Mouse (Mus musculus) liver, embryonic 13.5 days (tissue): ENCODE measurements around the gene Ahcyl1. TPM values are rescaled to one million over a fixed set of nuclear protein-coding genes. Genes with fewer than 3 reads are reported as not detected.

Experiments
- ATAC-seq: fragments of 200-750 bp; cut with Nextera tagmentation; 2 replicates; pipeline ENCODE4 v1.8.0; 2017; ENCODE audit warnings: low read depth, mild to moderate bottlenecking, moderate number of reproducible peaks, moderate library complexity
- DNase-seq: peaks from one replicate; pipeline ENCODE4 v3.0.0; 2022
- H3K27ac ChIP-seq: fragments of 300-500 bp; sonication (generic); 2 replicates; pipeline ENCODE4 v1.5.1; 2015; ENCODE audit warnings: moderate library complexity, mild to moderate bottlenecking, inconsistent platforms
- H3K27me3 ChIP-seq: fragments of 300-500 bp; sonication (generic); 2 replicates; pipeline ENCODE4 v1.6.1; 2015; ENCODE audit warnings: mild to moderate bottlenecking, inconsistent platforms
- H3K36me3 ChIP-seq: fragments of 300-500 bp; sonication (generic); 2 replicates; pipeline ENCODE4 v1.6.1; 2015; ENCODE audit warnings: mild to moderate bottlenecking, inconsistent platforms
- H3K4me1 ChIP-seq: fragments of 300-500 bp; sonication (generic); replicated peaks from 2 replicates; pipeline ENCODE4 v1.6.1; 2015; ENCODE audit warnings: inconsistent platforms
- H3K4me2 ChIP-seq: fragments of 300-500 bp; sonication (generic); 2 replicates; pipeline ENCODE4 v1.6.1; 2015; ENCODE audit warnings: inconsistent platforms, mild to moderate bottlenecking, moderate library complexity
- H3K4me3 ChIP-seq: fragments of 300-500 bp; sonication (generic); replicated peaks from 2 replicates; pipeline ENCODE4 v1.5.1; 2015; ENCODE audit warnings: mild to moderate bottlenecking, inconsistent platforms
- H3K9ac ChIP-seq: fragments of 300-500 bp; sonication (generic); 2 replicates; pipeline ENCODE4 v1.6.1; 2015; ENCODE audit warnings: mild to moderate bottlenecking, inconsistent platforms
- H3K9me3 ChIP-seq: fragments of 300-500 bp; sonication (generic); replicated peaks from 2 replicates; pipeline ENCODE4 v1.6.1; 2016; ENCODE audit warnings: inconsistent platforms
- WGBS: fragments of 180-500 bp; shearing (Covaris S2); methylation state at CpG from one replicate; pipeline ENCODE4 v1.1.7; 2015; ENCODE audit not compliant: insufficient replicate concordance; 5-methylcytosine and 5-hydroxymethylcytosine counted together
- polyA plus RNA-seq: library from polyadenylated mRNA; unstranded; fragments of >200 nt; fragmentation: Nextera tagmentation; extraction: Ambion mirVana; gene quantifications from 2 replicates; pipeline ENCODE4 v1.2.1, GENCODE M21; 2015

The Ahcyl1 gene
- polyA plus RNA-seq, 1 experiment from 2014 or later: 28.2 TPM

- H3K4me3 ChIP-seq: no peak overlapping the region
- H3K27ac ChIP-seq: no peak overlapping the region
- H3K9me3 ChIP-seq: no peaks in the 10 kb centered on the region
- peaks cover 16% of the 10 kb centered on the region for H3K4me1 ChIP-seq
- DNase-seq (no peak), ATAC-seq (no peak)
- WGBS: 81% methylated on average over 2 of the region's 2 CpGs
- no peak overlapping the region for H3K4me2 ChIP-seq
- H3K9ac ChIP-seq: no peak overlapping the region
- peaks cover 38% of the 10 kb centered on the region for H3K36me3 ChIP-seq
- no peaks in the 10 kb centered on the region for H3K27me3 ChIP-seq
Measured at GRCm38 (mm10) chr3:107628551-107628950, 67.8 kb downstream of the Ahcyl1 start.

GRCm38 (mm10) chr3:107627641-107628040 is 68.7 kb downstream of the Ahcyl1 start:
- H3K9me3 ChIP-seq: no peaks in the 10 kb centered on the region
- no peak overlapping the region for H3K4me3 ChIP-seq
- H3K27me3 ChIP-seq: no peaks in the 10 kb centered on the region
- DNase-seq: no peak
- peaks cover 42% of the 10 kb centered on the region for H3K36me3 ChIP-seq
- no peak for ATAC-seq
- no peak overlapping the region for H3K4me2 ChIP-seq
- WGBS: 88% methylated on average over 7 of the region's 7 CpGs
- no peak overlapping the region for H3K27ac ChIP-seq
- H3K4me1 ChIP-seq: peaks cover 16% of the 10 kb centered on the region
- H3K9ac ChIP-seq: no peak overlapping the region

GRCm38 (mm10) chr3:107626751-107627150 is 69.6 kb downstream of the Ahcyl1 start:
- no peak for ATAC-seq
- no peaks in the 10 kb centered on the region for H3K27me3 ChIP-seq
- H3K4me3 ChIP-seq: no peak overlapping the region
- WGBS: 80% methylated on average over 8 of the region's 8 CpGs
- no peaks in the 10 kb centered on the region for H3K9me3 ChIP-seq
- H3K9ac ChIP-seq: no peak overlapping the region
- H3K36me3 ChIP-seq: peaks cover 51% of the 10 kb centered on the region
- peaks cover 11% of the 10 kb centered on the region for H3K4me1 ChIP-seq
- DNase-seq: no peak
- H3K4me2 ChIP-seq: no peak overlapping the region
- H3K27ac ChIP-seq: no peak overlapping the region

- no peak overlapping the region for H3K4me2 ChIP-seq
- H3K4me3 ChIP-seq: no peak overlapping the region
- H3K27ac ChIP-seq: no peak overlapping the region
- WGBS: 79% methylated on average over 8 of the region's 8 CpGs
- peaks cover 63% of the 10 kb centered on the region for H3K36me3 ChIP-seq
- no peak overlapping the region for H3K9ac ChIP-seq
- DNase-seq (no peak), ATAC-seq (no peak)
- no peaks in the 10 kb centered on the region for H3K27me3 ChIP-seq
- peaks cover 6% of the 10 kb centered on the region for H3K4me1 ChIP-seq
- H3K9me3 ChIP-seq: no peaks in the 10 kb centered on the region
Measured at GRCm38 (mm10) chr3:107625536-107625935, 70.8 kb downstream of the Ahcyl1 start.

- no peaks in the 10 kb centered on the region for H3K4me1 ChIP-seq
- H3K27me3 ChIP-seq: no peaks in the 10 kb centered on the region
- no peak overlapping the region for H3K9ac ChIP-seq
- DNase-seq: no peak
- H3K9me3 ChIP-seq: no peaks in the 10 kb centered on the region
- no peak overlapping the region for H3K4me2 ChIP-seq
- no peak for ATAC-seq
- 85% methylated on average over 8 of the region's 8 CpGs for WGBS
- H3K27ac ChIP-seq: no peak overlapping the region
- H3K36me3 ChIP-seq: peaks cover 71% of the 10 kb centered on the region
- no peak overlapping the region for H3K4me3 ChIP-seq
Measured at GRCm38 (mm10) chr3:107624424-107624823, 71.9 kb downstream of the Ahcyl1 start.

GRCm38 (mm10) chr3:107622537-107622936 is 73.8 kb downstream of the Ahcyl1 start:
- 80% methylated on average over 7 of the region's 7 CpGs for WGBS
- no peak overlapping the region for H3K4me2 ChIP-seq
- peaks cover 84% of the 10 kb centered on the region for H3K36me3 ChIP-seq
- H3K9ac ChIP-seq: no peak overlapping the region
- H3K9me3 ChIP-seq: no peaks in the 10 kb centered on the region
- ATAC-seq (no peak), DNase-seq (no peak)
- H3K27me3 ChIP-seq: no peaks in the 10 kb centered on the region
- no peak overlapping the region for H3K4me3 ChIP-seq
- H3K4me1 ChIP-seq: no peaks in the 10 kb centered on the region
- H3K27ac ChIP-seq: no peak overlapping the region

GRCm38 (mm10) chr3:107621286-107622075 is 74.9 kb downstream of the Ahcyl1 start:
- ATAC-seq (no peak), DNase-seq (no peak)
- WGBS: 82% methylated on average over 21 of the region's 21 CpGs

GRCm38 (mm10) chr3:107619911-107620310 is 76.4 kb downstream of the Ahcyl1 start:
- H3K36me3 ChIP-seq: peaks cover 84% of the 10 kb centered on the region
- H3K27me3 ChIP-seq: no peaks in the 10 kb centered on the region
- H3K9me3 ChIP-seq: no peaks in the 10 kb centered on the region
- H3K4me3 ChIP-seq: no peak overlapping the region
- DNase-seq (no peak), ATAC-seq (no peak)
- 86% methylated on average over 6 of the region's 6 CpGs for WGBS
- H3K4me2 ChIP-seq: no peak overlapping the region
- H3K4me1 ChIP-seq: no peaks in the 10 kb centered on the region
- H3K27ac ChIP-seq: no peak overlapping the region
- H3K9ac ChIP-seq: no peak overlapping the region

More at GRCm38 (mm10) chr3:107621286-107622075, 74.9 kb downstream of the Ahcyl1 start:
- H3K9ac ChIP-seq: no peak overlapping the region
- H3K4me1 ChIP-seq: no peaks in the 10 kb centered on the region
- no peaks in the 10 kb centered on the region for H3K9me3 ChIP-seq
- H3K27ac ChIP-seq: no peak overlapping the region
- no peaks in the 10 kb centered on the region for H3K27me3 ChIP-seq
- no peak overlapping the region for H3K4me2 ChIP-seq
- no peak overlapping the region for H3K4me3 ChIP-seq
- H3K36me3 ChIP-seq: peaks cover 84% of the 10 kb centered on the region

GRCm38 (mm10) chr3:107617800-107618199 is 78.6 kb downstream of the Ahcyl1 start:
- H3K27ac ChIP-seq: no peak overlapping the region
- no peak overlapping the region for H3K4me2 ChIP-seq
- ATAC-seq (no peak), DNase-seq (no peak)
- no peak overlapping the region for H3K9ac ChIP-seq
- H3K9me3 ChIP-seq: no peaks in the 10 kb centered on the region
- H3K4me1 ChIP-seq: no peaks in the 10 kb centered on the region
- H3K27me3 ChIP-seq: no peaks in the 10 kb centered on the region
- WGBS: 92% methylated on average over 3 of the region's 3 CpGs
- H3K4me3 ChIP-seq: no peak overlapping the region
- H3K36me3 ChIP-seq: peaks cover 94% of the 10 kb centered on the region

Other genes with a start within 250 kb of the Ahcyl1 start
- not detected in 2 replicates for gene Kcnc4, start 237.0 kb downstream of the Ahcyl1 start, polyA plus RNA-seq
- gene Slc6a17, start 178.5 kb downstream of the Ahcyl1 start, polyA plus RNA-seq: 0.27 and 0.37 TPM in 2 replicates
- not detected in 2 replicates for gene Ubl4b, start 141.5 kb downstream of the Ahcyl1 start, polyA plus RNA-seq
- 0.25 and 0.45 TPM in 2 replicates for gene Alx3, start 101.5 kb downstream of the Ahcyl1 start, polyA plus RNA-seq
- gene Gm10961, start 65.2 kb downstream of the Ahcyl1 start, polyA plus RNA-seq: not detected in 2 replicates
- gene Strip1, start 64.9 kb downstream of the Ahcyl1 start, polyA plus RNA-seq: 10.4 and 10.6 TPM in 2 replicates
- gene Csf1, start 63.9 kb upstream of the Ahcyl1 start, polyA plus RNA-seq: 4.6 and 6.1 TPM in 2 replicates
- not detected in 2 replicates for gene Eps8l3, start 180.7 kb upstream of the Ahcyl1 start, polyA plus RNA-seq
- gene Gstm5, start 199.3 kb upstream of the Ahcyl1 start, polyA plus RNA-seq: 148 and 158 TPM in 2 replicates
- gene Gstm7, start 235.3 kb upstream of the Ahcyl1 start, polyA plus RNA-seq: 11.1 and 13.2 TPM in 2 replicates
- 9.0 and 12.0 TPM in 2 replicates for gene Gstm6, start 247.2 kb upstream of the Ahcyl1 start, polyA plus RNA-seq